Mouse (Mus musculus): ENCODE results near the gene Upk3b. TPM values are rescaled to one million over a fixed set of nuclear protein-coding genes. Genes with fewer than 3 reads are reported as not detected.
A peak's percentile ranks its signal among the peaks of the same experiment; 100 is the strongest.
"Not testable (repeated sequence)": the region's sequence is repeated elsewhere in the genome, so short reads cannot be mapped to it uniquely, and the experiment has no call there.

Gene Upk3b
- total RNA-seq, 2 experiments from 2014 or later, result not detected

DNA sequence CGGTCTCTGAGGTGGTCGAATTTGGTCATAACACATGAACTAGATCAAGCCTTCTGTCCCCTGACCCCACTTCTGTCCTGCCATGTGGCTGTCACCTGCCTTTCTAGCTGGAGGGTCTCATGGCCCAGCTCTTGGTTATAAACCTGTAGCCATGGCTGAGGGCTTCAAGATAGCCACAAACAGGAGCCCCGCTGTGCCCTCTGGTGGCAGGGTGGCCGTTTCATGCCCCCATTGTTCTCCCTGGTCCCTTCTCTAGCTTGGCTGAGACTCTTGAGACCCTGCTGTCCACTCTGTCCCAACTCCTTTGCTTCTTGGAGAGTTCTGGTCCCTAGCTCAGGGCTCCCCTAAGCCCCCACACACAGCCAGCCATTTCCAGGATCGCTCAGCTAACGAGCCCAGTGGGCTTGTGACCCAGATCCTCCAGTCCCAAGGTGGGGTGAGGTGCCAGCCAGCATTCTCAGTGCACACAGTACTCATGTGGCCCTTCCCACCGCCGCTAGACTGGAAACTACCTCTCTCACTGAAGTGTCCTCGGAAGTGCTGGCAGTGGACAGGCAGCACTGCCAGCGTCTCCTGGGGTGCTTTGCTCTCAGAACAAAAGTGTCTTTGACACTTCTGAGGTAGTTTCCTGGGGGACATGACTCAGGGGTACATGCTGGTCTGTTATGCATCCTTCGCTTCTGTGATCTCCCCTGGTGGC, 10.5 kb upstream of the Upk3b start:
- no peak for ATAC-seq (replicated peaks; ENCODE audit: poor library complexity, severe bottlenecking)

DNA sequence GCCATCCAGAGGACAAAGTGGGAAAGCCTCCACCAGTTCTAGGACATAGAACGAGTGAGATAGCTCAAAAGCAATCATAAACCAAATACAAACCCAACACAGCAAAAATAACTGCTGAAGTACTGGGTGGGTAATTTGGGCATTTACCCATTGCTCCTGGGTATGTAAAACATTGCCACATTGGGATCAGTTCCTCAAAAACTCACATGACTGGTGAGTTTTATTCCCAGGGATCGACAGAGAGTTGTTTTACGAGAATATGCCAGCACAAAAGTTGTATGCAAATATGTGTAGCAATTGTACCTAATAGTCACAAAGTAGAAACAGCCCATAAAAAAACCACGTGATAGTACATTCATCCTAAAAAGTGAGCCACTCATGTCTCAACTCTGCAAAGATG, 3.4 kb upstream of the Upk3b start:
- ATAC-seq (replicated peaks; ENCODE audit: poor library complexity, severe bottlenecking), result peak; percentile 73

DNA sequence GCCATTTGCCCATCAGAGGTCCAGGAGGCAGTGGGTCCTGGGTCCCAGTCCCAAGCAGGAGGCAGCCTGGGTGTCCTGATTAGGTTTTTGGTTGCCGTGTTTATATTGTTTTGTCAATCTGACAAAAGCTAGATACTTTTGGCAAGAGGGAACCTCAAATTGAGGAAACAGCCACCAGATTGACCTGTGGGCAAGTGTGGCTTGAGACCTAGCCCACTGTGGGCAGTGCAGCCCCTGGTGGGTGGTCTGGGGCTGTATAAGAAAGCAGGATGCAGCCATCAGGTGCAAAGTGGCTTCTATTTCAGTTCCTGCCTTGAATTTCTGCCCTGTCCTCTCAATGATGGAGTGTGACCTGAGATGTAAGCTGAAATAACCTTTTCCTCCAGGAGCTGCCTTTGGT, 3.0 kb upstream of the Upk3b start:
- peak; percentile 55 for ATAC-seq (replicated peaks; ENCODE audit: poor library complexity, severe bottlenecking)

DNA sequence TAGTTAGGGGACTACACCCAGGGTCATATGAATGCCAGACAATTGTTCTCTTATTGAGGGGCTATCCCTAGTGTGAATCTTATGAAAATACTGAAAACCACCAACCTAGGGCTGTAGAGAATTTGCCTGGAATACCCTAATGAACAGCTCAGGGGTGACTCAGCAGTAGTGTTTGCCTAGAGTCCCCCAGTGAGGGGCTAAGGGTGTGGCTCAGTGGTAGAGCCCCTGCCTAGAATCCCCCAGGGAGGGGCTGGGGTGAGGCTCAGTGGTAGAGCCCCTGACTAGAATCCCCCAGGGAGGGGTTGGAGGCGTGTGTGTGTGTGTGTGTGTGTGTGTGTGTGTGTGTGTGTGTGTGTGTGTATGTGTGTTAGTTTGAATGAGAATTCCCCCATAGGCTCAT, 1.6 kb upstream of the Upk3b start:
- ATAC-seq (replicated peaks; ENCODE audit: poor library complexity, severe bottlenecking), result no peak

DNA sequence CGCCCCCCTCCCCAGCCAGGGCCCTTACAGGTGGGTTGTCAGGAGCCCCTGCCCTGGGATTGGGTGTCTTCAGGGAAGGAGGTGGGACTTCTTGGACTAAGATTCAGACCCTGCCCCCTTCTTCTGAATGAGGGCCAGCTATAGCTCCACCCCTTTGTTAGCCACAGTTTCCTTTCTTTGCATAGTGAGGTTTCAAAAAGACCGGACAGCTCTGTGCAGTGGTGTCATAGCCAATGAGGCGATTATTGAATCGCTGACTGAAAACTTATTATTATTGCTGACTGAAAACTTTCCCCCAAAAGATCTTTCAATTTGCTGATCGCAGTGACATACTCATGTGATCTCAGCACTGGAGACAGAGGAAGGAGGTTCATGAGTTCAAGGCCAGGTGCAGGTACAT, 1.9 kb downstream of the Upk3b start:
- ATAC-seq (replicated peaks; ENCODE audit: poor library complexity, severe bottlenecking), result peak; percentile 81

DNA sequence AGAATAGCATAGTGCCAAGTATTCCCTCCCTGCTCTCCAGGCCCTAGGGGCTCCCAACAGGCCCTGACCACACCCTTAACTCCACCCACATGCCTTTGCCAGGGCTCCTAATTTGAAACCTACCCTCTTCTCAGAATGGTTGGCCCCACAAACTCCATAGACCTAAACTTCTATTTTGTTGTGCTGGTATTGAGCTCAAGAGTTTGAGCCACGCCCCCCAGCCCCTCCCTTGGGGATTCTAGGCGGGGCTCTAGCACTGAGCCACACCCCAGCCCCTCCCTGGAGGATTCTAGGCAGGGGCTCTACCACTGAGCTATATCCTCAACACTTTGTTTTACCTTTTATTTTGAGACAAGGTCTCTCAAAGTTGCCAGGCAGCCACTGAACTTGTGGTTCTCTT, 3.0 kb downstream of the Upk3b start:
- no peak for ATAC-seq (replicated peaks; ENCODE audit: poor library complexity, severe bottlenecking)

DNA sequence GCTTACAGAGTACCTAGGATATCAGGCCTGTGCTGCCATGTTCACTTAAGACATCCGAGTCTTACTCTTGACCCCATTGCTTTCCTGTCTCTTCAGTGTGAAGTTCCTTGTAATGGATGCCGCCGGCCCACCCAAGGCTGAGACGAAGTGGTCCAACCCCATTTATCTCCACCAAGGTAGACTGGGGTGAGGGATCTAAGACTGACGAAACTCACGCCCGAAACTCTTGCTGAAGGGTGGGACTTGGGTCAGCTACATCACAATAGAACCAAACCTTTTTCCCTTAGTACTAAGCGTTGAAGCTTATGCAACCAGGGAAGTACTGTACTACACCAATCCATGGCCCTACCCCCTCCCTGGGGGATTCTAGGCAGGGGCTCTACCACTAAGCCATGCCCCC, 3.4 kb downstream of the Upk3b start:
- ATAC-seq (replicated peaks; ENCODE audit: poor library complexity, severe bottlenecking), result no peak

DNA sequence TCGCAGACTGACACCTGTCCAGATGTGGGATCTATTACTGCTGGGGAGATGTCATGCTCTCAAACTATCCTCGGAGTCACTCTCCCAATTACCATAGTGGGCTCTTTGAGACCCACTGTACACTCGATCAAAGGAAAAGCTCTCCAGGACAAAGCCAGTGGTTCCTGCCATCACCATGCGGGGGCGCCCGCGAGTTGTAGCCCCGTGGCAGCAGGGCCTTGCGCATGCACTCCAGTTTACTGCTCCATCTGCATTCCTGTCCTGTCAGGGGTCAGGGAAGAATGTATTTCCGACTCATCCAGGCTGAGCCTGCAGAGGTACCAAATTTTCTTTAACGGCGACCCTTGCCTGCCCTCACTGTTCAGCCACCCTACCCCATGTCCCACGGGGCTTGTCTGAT, 6.6 kb downstream of the Upk3b start:
- no peak for ATAC-seq (replicated peaks; ENCODE audit: poor library complexity, severe bottlenecking)

DNA sequence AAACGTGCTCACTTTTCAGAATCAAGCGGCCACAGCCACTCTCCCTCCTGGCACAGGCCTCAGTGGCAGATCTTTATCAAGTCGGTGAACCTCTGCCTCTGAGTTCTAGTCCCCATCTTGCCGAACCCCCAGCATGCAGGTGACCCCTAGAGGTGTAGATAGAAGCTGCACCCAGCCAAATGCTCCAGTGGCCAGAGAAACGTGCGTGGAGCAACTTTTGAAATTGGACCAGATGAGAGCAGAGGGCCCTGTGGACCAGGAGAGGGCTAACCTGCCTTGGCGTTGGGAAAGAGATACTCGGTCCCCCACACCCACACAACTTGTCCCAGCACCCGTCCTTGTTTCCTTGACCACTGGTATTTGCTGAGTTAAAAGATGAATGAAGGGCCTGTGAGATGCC, 7.1 kb downstream of the Upk3b start:
- peak; percentile 53 for ATAC-seq (replicated peaks; ENCODE audit: poor library complexity, severe bottlenecking)

DNA sequence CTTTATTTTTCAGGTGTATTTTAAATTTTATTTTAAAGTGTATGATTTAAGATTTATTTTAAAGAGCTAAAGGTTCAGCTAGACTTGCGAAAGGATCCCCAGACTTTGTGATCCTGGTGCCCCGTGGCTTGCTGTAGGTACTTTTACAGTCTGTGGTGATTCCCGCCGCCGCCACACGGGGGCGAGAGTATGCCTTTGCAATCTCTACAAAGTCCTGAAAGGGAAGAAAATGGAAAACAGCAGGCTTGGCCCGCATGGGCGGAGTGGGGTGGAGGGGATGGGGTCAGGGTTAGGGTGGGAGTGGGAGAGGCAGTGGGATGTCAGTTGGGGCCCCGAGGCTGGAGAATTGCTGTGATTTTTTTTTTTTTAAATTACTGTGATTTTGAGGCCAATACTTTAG, 7.7 kb downstream of the Upk3b start:
- peak; percentile 70 for ATAC-seq (replicated peaks; ENCODE audit: poor library complexity, severe bottlenecking)

DNA sequence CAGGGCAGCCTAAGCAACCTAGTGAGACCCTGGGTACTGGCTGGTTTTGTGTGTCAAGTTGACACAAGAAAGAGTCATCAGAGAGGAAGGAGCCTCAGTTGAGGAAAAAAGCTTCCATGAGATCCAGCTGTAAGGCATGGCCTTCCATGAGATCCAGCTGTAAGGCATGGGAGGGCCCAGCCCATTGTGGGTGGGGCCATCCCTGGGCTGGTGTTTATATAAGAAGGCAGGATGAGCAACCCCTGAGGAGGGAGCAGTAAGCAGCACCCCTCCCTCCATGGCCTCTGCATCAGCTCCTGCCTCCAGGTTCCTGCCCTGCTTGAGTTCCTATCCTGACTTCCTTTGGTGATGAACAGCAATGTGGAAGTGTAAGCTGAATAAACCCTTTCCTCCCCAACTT, 10.2 kb downstream of the Upk3b start:
- not testable (repeated sequence) for ATAC-seq (replicated peaks; ENCODE audit: poor library complexity, severe bottlenecking)

DNA sequence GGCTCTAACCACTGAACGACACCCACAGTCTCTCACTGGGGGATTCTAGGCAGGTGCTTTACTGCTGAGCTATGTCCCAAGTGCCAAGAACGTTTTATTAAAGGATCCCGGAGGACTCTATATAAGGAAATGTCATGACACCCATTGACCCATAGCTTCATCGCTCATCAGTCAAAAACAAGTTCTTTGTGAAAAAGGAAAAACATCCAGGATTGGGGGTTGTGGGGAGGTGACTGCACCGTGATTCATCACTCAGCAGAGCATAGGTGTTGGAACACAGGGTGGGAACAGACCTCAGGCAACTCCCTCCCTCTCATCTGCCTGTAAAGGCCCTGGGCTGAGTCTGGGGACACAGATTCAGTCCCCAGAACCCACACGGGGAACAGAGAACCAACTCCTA, 11.6 kb downstream of the Upk3b start:
- ATAC-seq (replicated peaks; ENCODE audit: poor library complexity, severe bottlenecking), result no peak

DNA sequence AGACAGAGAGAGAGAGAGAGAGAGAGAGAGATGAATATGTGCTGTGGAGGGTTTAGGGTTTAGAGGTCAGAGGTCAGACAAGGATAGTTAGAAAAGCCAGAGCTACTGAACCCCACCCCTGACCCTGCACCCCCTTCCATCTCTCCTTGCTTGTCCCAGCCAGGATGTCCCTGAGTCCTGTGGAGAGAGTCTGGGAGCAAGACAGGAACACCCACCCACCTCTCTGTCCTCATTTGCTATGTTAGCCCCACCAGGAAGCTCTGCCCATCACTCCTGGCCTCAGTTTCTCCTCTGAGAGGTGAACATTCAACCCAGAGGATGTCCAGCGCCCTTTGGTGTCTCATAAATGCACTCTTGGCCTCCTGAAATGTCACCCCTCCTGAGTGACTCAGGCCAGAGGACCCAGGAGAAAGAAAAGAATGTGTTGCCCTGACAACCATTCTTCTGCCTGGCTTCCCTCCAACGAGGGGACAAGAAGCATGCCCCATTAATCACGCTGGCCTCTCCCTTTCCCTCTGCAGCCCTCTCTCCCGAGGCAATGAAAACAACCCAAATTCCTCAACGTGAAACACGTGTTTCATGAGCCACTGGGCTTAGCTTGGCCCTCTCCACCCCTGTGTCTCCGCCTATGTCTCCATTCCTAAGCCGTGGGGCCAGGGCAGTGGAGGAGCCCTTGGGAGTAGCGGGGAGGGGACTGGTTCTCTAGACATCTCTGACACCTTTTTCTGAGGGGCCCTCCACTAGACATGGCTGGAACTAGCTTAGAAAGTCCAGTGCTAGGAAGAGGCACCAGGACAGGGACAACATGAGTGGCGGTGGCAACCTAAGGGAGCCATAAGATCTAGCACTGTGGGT, 13.2 kb downstream of the Upk3b start:
- ATAC-seq (replicated peaks; ENCODE audit: poor library complexity, severe bottlenecking), result no peak

DNA sequence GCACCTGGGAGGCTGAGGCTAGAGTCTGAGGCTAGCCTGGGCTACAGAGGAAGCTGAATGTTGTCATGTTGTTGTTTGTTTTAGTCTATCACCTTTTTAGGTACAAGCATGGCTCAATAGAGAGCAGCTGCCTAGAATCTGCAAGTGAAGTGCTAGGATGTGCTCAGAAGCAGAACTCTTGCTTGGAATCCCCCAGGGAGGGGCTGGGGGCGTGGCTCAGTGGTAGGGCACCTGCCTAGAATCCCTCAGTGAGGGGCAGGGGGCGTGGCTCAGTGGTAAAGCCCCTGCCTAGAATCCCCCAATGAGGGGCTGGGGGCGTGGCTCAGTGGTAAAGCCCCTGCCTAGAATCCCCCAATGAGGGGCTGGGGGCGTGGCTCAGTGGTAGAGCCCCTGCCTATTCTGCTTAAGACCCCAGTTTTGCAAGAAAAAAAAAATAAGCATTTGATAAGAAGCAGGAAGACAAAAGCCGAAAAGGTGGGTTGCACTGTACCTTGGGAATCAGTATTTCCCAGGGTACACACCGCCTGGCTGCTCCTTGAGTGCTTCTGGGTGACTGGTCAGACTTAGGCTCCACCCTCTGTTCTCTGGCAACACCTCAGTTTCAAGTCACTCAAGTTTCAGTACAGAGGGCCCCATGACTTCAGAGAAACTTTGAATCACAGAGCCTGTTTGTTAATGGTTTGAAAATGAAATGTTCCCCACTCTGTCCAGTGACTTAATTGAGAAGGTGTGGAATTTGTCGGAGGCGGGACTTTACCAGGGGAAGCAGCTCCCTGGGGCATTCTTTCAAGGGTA, 14.8 kb downstream of the Upk3b start:
- no peak for ATAC-seq (replicated peaks; ENCODE audit: poor library complexity, severe bottlenecking)

DNA sequence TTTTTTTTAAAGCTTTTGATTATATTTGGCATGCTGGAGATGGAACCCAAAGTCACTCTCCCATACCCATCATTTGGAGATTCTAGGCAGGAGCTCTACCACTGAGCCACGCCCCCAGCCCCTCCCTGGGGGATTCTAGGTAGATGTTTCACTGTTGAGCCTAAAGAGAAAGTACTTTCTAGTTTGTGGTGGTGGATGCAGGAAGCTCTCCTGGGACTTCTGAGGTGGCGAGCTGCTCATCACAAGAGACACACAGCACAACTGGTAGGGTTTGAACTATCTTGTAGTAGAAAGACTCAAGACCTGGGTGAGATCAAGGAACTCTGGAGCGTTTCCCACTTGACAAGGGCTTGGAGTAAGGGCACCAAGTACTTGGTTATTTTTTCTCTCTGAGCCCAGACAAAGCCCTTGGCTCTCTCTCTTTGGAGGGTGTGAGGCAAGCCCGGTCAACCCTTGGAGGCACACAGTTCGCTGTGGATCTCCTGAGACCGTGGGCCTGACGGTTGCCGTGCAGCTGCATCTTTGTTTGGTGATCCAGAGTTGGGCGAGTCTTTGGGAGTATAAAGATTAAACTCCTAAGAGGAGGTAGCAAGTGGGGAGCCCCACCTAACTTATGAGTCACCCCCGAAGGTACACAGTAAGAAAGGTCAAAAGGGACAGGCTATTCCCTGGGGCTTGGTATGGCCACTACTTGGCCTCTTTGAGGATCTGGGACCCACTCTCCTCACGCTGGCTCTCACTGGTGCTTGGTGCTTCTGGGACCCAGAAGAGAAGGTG, 16.2 kb downstream of the Upk3b start, which contains the start of gene Upk3bl:
Upk3bl (plus strand) TSS at position 192 of the 777 bp plus-strand sequence.
- no peak for ATAC-seq (replicated peaks; ENCODE audit: poor library complexity, severe bottlenecking)

DNA sequence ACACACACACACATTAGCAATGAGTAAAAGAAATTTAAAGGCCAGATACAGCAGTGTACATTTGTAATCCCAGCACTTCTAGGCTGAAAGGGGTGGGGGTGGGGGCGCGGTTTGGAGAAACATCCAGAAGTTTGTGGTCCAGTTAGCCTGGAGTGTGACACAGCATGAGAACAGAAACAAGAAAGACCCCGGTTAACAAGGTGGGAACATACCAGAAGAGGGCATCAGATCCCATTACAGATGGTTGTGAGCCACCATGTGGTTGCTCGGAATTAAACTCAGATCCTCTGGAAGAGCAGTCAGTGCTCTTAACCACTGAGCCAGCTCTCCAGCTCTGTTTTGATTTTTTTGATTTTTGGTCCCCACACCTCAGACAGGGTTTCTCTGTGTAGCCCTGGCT, 17.8 kb downstream of the Upk3b start:
- ATAC-seq (replicated peaks; ENCODE audit: poor library complexity, severe bottlenecking), result no peak

DNA sequence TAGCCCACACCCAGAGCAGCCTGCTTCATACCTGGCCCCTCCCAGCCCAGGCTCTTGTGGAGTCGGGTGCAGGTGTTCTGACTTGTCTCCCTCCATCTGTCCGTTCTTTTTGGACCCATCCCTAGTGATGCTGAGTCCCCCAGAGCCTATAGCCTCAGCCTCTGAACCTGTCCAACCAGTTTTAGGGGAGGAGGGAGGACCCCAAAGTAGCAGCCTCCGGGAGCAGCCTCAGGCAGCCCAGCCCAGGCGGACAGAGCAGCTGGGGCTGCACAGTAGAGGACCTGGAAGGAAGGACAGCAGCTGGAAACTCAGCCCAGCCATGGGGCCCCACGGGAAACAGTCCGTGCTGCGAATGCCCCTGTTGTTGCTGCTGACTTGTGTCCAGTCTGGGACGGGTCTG, 18.8 kb downstream of the Upk3b start:
- ATAC-seq (replicated peaks; ENCODE audit: poor library complexity, severe bottlenecking), result no peak

DNA sequence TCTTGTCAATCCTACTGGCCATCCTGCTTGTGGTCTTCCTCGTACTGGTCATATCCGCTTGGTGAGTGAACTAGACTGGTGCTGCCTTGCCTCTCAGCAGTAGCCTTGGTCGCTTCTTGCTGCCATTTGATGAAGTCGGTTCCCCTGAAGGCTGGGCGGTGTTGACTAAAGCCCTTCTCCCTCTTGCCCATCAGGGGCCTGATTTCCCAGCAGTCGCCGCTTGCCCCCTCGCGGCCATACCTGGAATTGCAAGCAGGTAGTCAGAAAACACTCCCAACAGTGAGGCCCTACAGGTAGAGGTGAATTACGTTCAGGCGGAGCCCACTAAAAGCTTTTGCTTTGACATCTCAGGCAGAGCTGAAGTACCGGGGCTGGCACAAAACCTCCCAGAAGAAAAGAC, 23.3 kb downstream of the Upk3b start:
- ATAC-seq (replicated peaks; ENCODE audit: poor library complexity, severe bottlenecking), result peak; percentile 74

DNA sequence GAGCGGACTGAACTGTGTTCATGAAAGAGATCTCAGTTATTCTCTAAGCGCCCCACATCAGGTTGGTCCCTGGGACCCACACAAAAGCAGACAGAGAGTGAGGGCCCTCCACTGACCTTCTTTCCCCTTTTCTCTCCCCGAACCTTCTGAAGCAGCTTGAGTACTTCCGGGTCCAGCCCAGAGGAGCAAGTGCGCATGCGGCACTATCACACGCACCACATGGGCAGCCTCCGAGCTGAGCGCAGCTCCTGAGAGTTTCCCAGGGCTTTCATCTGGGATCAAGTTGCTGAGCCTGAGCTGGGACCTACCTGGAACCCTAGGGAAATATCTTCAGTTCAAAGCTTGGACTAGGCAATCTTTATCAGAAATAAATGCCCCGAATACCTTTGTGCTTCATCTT, 25.6 kb downstream of the Upk3b start:
- ATAC-seq (replicated peaks; ENCODE audit: poor library complexity, severe bottlenecking), result no peak
